Mouse (Mus musculus) kidney, adult 2 months (tissue): ENCODE measurements around the gene Zfp740. TPM values are rescaled to one million over a fixed set of nuclear protein-coding genes. Genes with fewer than 3 reads are reported as not detected.

Source experiments
- DNase-seq: peaks from one replicate; pipeline ENCODE4 v3.0.0; 2021
- H3K27ac ChIP-seq: fragments of 200-500 bp; 2 replicates; pipeline ENCODE4 v1.5.1; 2012; ENCODE audit warnings: low read depth, low read length, control low read depth, inconsistent platforms; ENCODE audit not compliant: insufficient read depth
- H3K27me3 ChIP-seq: fragments of 200-500 bp; replicated peaks from 2 replicates; pipeline ENCODE4 v1.6.1; 2012; ENCODE audit warnings: mild to moderate bottlenecking, moderate library complexity, low read length, inconsistent platforms; ENCODE audit not compliant: control insufficient read depth, insufficient read depth
- H3K36me3 ChIP-seq: fragments of 200-500 bp; 2 replicates; pipeline ENCODE4 v1.6.1; 2012; ENCODE audit warnings: mild to moderate bottlenecking, moderate library complexity, low read length, inconsistent platforms; ENCODE audit not compliant: control insufficient read depth, insufficient read depth
- H3K4me1 ChIP-seq: fragments of 200-500 bp; 2 replicates; pipeline ENCODE4 v1.6.1; 2011; ENCODE audit warnings: low read length; ENCODE audit not compliant: control insufficient read depth, insufficient read depth
- H3K4me3 ChIP-seq: fragments of 200-500 bp; 2 replicates; pipeline ENCODE4 v1.5.1; 2011; ENCODE audit warnings: mild to moderate bottlenecking, low read depth, low read length, control low read depth; ENCODE audit not compliant: insufficient read depth
- CTCF ChIP-seq: fragments of 200-500 bp; conservative IDR thresholded peaks from 2 replicates; pipeline ENCODE4 v1.5.1; 2011; ENCODE audit warnings: low read depth, mild to moderate bottlenecking, control low read depth, low read length, moderate library complexity, mixed read lengths; ENCODE audit not compliant: insufficient read depth, insufficient read length
- POLR2A ChIP-seq: fragments of 200-500 bp; IDR thresholded peaks from one replicate; pipeline ENCODE4 v1.6.1; 2011; ENCODE audit warnings: low read depth, low read length, control low read depth
- WGBS: fragments of 180-500 bp; shearing (Covaris S2); methylation state at CpG from one replicate; pipeline ENCODE4 v1.1.7; 2018; 5-methylcytosine and 5-hydroxymethylcytosine counted together
- polyA plus RNA-seq: library from polyadenylated mRNA; depleted of rRNA; stranded (reverse); fragments of >200 nt; gene quantifications from 2 replicates; pipeline ENCODE4 v1.2.3, GENCODE M21; 2012

Zfp740 gene
- polyA plus RNA-seq, 1 experiment = 30.3 TPM

- Histone ChIP-seq H3K36me3 (peaks cover 6% of the 10 kb centered on the region), H3K27ac (no peak overlapping the region), H3K4me3 (no peak overlapping the region), H3K27me3 (no peaks in the 10 kb centered on the region), H3K4me1 (peaks cover 28% of the 10 kb centered on the region)
- TF ChIP-seq POLR2A = no peak
- no peak for TF ChIP-seq CTCF
- DNase-seq = no peak
- WGBS = 30% methylated on average over 8 of the region's 8 CpGs
Measured at GRCm38 (mm10) chr15:102205779-102206178, 2.7 kb downstream of the Zfp740 start.

DNA sequence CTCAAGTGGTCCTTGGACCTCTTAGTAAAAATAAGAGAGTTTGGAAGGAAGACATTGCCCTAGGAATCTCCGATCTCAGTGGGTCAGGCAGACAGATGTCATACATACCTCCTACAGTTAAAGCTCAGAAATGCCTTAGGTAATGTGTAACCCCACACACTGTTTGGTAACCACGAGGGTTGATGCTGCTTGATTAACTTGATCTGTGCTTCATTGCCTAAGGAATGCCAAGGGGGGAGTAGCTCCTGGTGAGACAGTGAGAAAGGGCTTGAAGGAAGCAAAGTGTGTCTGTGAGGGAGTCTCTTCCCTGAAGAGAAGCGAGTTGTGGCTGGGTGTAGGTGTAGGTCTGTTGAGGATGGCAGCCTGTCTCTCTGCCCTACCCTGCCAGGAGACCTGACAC is 4.3 kb downstream of the Zfp740 start:
- H3K27me3 ChIP-seq = no peaks in the 10 kb centered on the region
- 34% methylated on average over 3 of the region's 3 CpGs for WGBS
- H3K4me3 ChIP-seq = no peak overlapping the region
- no peak overlapping the region for H3K27ac ChIP-seq
- DNase-seq = peak; percentile 63
- peaks cover 28% of the 10 kb centered on the region for H3K4me1 ChIP-seq
- peaks cover 9% of the 10 kb centered on the region for H3K36me3 ChIP-seq
- no peak for TF ChIP-seq POLR2A
- no peak for TF ChIP-seq CTCF

- Histone ChIP-seq H3K4me1 (peaks cover 28% of the 10 kb centered on the region), H3K36me3 (peaks cover 12% of the 10 kb centered on the region), H3K27ac (no peak overlapping the region), H3K4me3 (no peak overlapping the region), H3K27me3 (no peaks in the 10 kb centered on the region)
- 52% methylated on average over 9 of the region's 9 CpGs for WGBS
- TF ChIP-seq POLR2A = no peak
- no peak for DNase-seq
Measured at GRCm38 (mm10) chr15:102208092-102208561, 5.1 kb downstream of the Zfp740 start.

- no peaks in the 10 kb centered on the region for H3K27me3 ChIP-seq
- H3K4me3 ChIP-seq = no peak overlapping the region
- no peak overlapping the region for H3K27ac ChIP-seq
- DNase-seq = no peak
- 85% methylated on average over 8 of the region's 8 CpGs for WGBS
- H3K36me3 ChIP-seq = peaks cover 12% of the 10 kb centered on the region
- no peak for TF ChIP-seq CTCF
- TF ChIP-seq POLR2A = no peak
- H3K4me1 ChIP-seq = peaks cover 28% of the 10 kb centered on the region
Measured at GRCm38 (mm10) chr15:102209114-102209513, 6.1 kb downstream of the Zfp740 start.

DNA sequence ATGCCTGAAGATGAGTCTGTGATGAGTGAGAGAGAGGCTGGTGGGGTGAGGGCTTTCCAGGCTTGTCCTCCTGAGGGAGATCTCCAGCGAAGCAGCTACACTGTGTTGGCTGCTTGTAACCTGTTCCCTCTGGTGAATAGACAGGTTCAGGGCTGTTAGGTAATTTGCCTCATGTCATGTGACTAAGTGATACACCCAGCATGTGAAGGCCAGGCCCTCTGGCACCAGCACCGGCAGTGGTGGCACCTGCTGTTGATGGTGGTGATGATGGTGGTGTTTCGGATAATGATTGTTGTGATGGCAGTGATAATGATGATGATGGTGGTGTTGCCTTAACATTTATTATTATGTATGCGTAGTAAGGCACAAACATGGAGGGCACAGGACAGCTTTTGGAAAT is 7.8 kb downstream of the Zfp740 start:
- Histone ChIP-seq H3K4me1 (peaks cover 14% of the 10 kb centered on the region; the same call in 1 of the 2 replicates), H3K4me3 (no peak overlapping the region), H3K36me3 (peaks cover 12% of the 10 kb centered on the region), H3K27me3 (no peaks in the 10 kb centered on the region), H3K27ac (no peak overlapping the region)
- TF ChIP-seq CTCF (no peak), POLR2A (no peak)
- DNase-seq = no peak
- WGBS = 65% methylated on average over 4 of the region's 4 CpGs

DNA sequence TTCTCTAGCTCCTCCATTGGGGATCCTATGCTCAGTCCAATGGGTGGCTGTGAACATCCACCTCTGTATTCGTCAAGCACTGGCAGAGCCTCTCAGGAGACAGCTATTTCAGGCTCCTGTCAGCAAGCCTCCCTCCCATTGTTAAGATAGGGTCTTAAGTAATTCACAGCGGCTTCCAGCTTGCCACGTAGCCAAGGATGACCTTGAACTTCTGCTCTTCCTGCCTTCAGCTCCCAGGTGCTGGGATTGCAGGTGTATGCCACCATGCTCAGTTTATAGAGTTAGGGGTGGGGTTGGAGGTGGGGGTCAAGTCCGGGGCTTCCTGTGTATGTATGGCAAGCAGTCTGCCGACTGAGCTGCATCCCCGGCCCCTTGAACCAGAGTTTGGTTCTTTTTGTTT is 8.8 kb downstream of the Zfp740 start:
- Histone ChIP-seq H3K36me3 (peaks cover 11% of the 10 kb centered on the region; the same call in 1 of the 2 replicates), H3K4me3 (no peak overlapping the region), H3K27ac (no peak overlapping the region), H3K27me3 (no peaks in the 10 kb centered on the region), H3K4me1 (peaks cover 10% of the 10 kb centered on the region; the same call in 1 of the 2 replicates)
- TF ChIP-seq CTCF (no peak), POLR2A (no peak)
- DNase-seq = no peak
- WGBS = 73% methylated on average over 6 of the region's 6 CpGs

- TF ChIP-seq CTCF = no peak
- no peak for TF ChIP-seq POLR2A
- WGBS = 51% methylated on average over 2 of the region's 2 CpGs
- no peak for DNase-seq
- H3K27me3 ChIP-seq = no peaks in the 10 kb centered on the region
- peaks cover 7% of the 10 kb centered on the region; the same call in 1 of the 2 replicates for H3K36me3 ChIP-seq
- no peak overlapping the region for H3K27ac ChIP-seq
- no peak overlapping the region for H3K4me3 ChIP-seq
- H3K4me1 ChIP-seq = no peaks in the 10 kb centered on the region
Measured at GRCm38 (mm10) chr15:102214132-102214531, 11.1 kb downstream of the Zfp740 start.

- no peak for TF ChIP-seq CTCF
- no peak for TF ChIP-seq POLR2A
- Histone ChIP-seq H3K27me3 (no peaks in the 10 kb centered on the region), H3K27ac (no peak overlapping the region), H3K4me3 (no peak overlapping the region), H3K4me1 (no peaks in the 10 kb centered on the region), H3K36me3 (peaks cover 6% of the 10 kb centered on the region; the same call in 1 of the 2 replicates)
- no peak for DNase-seq
- 70% methylated on average over 6 of the region's 6 CpGs for WGBS
Measured at GRCm38 (mm10) chr15:102215624-102216023, 12.6 kb downstream of the Zfp740 start.
